Mouse (Mus musculus) telencephalon, adult 2 months (tissue): ENCODE results near the gene Gm8369.
A peak's percentile ranks its signal among the peaks of the same experiment; 100 is the strongest.
"Not testable (repeated sequence)": the region's sequence is repeated elsewhere in the genome, so short reads cannot be mapped to it uniquely, and the experiment has no call there.

Experiments
- DNase-seq: peaks from one replicate; pipeline ENCODE4 v3.0.0-alpha.2; 2011; ENCODE audit warnings: low read depth, low spot score

Gm8369 gene

DNA sequence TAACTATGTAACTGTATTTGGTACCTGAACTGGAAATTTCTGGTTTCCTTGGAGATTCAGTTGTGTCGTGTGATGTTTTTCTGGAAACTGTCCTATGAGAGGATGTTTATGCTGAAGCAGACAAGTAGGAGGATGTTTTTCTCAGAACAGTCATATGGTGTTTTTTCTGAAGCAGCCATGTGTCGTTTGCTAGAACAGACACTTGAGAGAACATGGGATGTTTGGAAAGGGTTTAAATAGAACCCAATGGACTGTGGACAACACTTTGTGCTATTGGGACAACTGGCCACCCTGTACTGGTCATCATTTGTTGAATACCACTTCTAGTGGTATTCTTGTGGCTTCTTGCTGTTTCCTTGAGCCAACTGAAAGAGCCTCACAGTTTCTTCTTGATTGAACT lies at the start of gene Gm8369:
TSS of gene Gm8369 (plus strand) at position 193 of the 400 bp plus-strand sequence.
- peak; percentile 70 for DNase-seq

DNA sequence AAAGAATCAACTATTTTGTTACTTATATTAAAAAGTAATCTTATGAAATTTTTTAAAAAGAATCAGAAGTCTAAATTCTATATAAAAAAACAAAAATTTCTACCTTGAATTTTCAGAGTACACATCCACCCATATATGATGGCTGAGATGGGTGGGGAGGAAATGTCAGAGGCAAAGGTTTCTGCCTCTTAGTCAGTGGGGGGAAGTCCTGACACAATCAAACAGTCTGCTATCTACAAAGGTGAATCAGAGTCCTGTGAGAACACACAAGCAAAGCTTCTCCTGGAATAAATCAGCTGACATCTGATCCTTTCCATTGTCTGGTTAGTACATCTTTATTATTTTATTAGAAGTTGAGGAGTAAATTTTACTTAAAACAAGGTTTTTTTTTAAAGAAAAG lies 42.4 kb upstream of the Gm8369 start, which contains the start of gene Ms4a4b:
TSS of gene Ms4a4b (plus strand) at position 216 of the 400 bp plus-strand sequence.
- DNase-seq = no peak

DNA sequence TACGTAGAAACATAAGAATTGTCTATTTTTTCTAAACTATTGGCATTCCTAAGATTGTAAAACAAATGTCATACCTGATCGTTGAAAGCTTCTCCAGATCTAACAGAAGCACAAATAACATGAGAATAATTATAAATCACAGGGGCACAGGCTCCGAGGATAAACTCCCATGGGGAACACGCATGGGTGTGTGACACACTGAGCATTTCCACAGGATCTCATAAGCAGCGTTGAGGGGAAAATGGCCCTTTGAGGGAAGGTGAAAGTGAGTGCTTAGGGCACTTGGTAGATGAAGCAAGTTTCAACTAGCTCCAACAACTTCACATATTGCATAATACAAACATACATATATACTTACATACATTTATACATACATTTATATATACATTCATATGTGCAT lies 41.8 kb upstream of the Gm8369 start:
- DNase-seq = no peak

DNA sequence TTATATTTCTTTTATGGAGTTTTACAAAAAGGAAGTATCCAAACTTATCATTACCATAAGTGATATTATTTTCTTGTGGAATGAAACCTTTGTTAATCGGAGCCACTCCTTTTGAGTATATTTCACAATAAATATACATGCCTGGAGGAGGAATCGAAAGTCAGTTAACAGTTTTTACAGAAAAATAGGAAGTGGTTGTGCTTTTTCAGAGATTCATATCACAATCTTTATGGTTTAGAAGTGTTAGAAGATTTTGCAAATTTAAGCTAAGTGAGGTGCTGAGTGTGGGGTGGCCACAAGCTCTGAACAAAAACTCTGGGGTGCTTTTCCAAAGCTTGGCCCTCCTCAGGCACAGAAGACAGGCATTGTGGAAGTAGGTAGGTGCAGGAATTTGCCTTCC lies 38.5 kb upstream of the Gm8369 start:
- no peak for DNase-seq

DNA sequence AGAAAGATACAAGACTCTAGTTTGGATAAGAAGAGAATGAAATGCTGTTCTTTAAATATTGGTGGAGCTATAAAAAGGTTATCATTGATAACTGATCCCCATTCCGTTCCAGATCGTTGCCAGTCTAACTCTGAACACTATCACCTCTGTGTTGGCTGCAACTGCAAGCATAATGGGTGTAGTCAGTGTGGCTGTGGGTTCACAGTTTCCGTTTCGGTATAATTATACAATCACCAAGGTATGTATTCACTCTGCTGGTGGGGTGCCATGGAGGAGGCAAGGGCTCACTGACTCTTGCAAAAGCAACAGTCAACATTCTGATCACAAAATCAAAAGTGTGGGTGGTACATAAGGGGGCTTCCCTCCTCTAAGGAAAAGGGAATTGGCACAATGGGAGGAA lies 26.7 kb upstream of the Gm8369 start:
- not testable (repeated sequence) for DNase-seq

DNA sequence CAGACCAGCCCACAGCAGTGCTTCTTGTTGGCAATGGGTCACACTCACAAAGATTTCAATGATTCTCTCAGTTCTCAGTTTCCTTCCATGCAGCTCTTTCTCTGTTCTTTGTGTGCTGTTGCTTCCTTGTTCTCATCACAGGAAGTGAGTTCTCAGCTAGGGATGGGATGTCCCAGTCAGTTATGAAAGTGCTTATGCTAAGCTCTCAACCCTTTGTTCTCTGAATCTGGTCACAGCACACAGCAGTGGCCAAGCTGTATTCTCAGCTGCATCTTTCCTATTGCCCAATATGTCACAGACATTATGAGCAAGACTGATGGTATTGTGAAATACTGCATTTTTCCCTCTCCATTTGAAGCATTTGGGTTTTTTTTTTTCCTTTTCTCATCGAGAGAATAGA lies 20.9 kb upstream of the Gm8369 start:
- not testable (repeated sequence) for DNase-seq

DNA sequence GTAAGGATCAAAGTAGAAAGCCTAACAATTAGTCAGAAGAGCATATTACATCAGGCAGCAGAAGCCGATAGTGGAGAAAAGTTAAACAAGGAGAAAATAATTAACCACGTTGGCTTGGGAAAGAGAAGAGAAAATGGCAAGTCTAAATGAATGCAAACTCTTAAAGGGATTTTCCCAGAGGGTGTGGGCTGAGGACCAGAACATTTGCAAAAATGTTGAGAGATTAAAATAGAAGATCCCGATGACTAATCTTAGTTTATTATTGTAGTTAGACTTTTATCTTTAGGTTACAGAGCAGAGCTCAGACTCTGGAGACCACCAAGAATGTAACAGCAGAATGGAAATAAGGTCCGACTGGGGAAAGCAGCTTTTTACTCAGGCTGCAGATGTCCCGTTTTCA lies 19.3 kb upstream of the Gm8369 start:
- DNase-seq = no peak

DNA sequence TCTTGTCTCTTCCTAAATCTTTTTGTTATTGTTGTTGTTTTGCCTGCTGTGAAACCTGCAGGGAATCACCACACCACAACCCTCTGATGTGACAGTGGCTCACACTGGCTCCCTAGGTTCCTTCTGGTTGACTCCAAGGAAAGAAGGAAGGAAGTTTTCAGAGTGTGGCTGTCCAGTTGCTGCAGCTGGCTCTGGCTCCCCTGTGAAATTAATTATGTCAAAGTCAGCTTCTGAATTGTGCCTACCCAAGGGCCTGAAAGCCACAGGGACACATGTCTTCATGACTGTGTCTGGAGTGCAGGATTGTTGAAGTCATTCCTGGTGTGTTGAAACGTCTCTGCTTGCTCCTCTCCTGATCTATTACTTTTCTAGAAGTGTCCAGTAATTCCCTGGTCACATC lies 17.4 kb upstream of the Gm8369 start:
- not testable (repeated sequence) for DNase-seq

DNA sequence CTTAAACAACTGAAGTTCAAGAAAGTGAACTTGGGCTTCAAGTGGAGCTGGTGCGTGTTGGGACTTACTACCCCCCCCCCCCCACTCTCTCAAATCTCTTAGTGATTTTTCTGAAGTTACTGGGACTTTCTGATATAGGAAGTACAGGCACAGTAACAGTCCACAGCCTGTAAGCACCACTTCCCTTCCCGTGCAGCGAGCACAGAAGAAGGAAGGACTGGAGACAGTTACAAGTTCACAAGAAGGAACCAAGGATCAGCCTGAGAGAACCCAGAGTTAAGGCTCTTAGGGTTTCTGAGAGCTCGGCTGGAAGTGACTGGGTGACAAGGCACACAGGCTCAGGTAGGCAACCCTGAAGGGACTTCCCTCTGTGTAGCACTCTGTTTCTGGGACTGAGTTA lies 16.5 kb upstream of the Gm8369 start, which contains the start of gene Ms4a6c:
TSS of gene Ms4a6c (plus strand) at position 152 of the 400 bp plus-strand sequence.
- DNase-seq = not testable (repeated sequence)

DNA sequence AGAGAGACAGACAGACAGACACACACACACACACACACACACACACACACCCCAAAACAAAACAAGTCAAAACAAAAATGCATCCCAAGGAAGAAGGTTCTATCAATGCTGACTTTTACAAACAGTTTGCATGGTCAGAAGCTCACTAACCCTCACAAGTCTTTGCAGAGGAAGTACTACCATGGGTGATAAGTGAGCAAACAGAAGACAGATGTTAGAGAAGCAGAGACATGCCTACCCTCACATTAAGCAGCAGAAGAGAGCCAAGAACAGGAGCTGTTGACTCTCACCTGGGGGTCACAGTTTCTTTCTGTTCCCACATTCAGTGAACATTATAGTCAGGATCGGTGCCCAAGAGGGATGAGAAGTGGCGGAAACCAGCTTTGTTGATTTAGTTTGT lies 6.0 kb upstream of the Gm8369 start:
- DNase-seq = no peak

DNA sequence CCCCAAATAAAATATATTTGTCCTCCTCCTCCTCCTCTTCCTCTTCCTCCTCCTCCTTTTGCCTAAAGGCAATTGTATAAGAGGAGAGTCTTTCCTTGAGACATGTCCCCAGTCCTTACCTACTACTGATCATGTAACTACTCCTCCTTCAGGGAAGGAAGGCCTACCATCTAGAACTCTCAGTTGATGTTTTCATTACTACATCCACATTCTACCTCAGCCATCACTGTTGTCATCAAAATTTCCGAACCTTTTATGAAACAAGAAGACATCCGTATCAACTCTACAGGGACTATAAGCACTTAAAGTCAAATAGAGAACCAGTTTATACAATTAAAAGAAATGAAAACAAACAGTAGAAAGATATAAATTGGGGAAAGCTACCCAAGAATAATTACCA lies 3.1 kb upstream of the Gm8369 start:
- no peak for DNase-seq

DNA sequence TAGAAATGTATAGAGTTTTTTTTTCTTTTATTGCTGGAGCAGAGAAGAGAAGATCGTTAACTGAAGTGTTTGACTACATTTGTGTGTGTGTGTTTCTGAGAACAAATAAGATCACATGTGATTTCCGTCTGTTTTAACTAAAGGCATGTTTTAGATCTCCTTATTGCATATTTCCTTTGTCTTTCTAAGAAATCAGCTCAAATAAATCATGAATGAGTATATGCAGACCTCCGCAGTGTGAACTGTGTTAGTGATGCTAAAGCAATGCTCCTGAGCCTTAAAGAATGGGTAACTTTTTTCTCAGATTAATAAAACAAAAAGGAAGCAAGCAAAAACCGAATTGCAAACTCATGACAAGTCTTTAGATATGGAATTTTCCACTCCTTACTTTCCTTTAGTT lies 1.8 kb upstream of the Gm8369 start:
- no peak for DNase-seq

DNA sequence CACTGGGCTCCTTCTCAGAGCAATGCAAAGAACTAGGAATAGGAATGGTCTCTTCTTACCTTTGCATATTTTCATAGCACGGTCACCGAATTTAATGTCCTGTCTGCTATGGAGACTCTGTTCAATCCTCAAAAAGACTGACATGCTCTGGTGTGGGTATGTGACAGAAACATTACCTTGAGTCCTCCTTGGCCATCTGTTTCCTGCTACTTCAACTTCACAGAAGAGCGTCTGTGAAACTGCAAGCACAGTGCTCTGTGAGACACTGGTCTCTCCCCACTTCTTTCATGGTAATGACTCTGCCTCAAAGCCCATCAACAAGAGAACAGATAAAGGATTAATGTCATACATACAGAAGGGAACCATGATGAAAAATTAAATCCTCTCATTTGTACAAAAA lies 1.4 kb upstream of the Gm8369 start:
- no peak for DNase-seq

DNA sequence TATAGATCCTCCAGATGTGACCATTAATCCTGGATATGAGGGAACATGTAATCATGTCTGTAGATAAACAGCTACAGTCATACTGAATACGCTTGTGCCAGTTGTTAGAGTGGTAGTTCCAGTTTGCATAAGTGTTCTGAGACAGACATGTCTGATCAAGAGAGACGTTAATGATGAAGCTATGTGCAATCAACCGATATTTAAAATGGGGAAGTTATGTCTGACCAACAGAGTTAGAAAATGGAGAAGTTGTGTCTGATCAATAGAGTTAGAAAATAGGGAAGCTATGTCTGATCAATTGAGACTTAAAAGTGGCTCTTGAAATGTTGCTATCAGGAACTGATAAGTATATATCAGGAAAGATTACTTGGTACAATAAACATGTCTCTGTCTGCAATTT lies 472 bp upstream of the Gm8369 start:
- DNase-seq = no peak

DNA sequence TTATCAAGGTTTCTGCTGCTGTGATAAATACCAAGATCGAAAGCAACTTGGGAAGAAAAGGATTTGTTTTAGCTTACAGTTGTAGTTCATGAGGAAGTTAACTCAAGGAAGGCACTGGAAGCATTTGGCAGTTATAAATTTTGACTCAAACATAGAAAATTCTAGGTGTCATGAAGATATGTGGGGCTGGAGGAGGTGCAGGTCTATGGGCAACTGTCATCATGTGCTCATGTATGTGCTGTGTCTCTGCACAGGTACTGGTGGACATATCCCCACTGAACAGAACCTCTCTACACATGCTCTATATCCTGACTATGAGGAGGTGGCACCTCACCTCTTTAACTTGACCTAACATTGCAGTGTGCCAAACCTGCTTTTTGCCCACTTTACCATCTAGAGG lies 861 bp downstream of the Gm8369 start:
- no peak for DNase-seq

DNA sequence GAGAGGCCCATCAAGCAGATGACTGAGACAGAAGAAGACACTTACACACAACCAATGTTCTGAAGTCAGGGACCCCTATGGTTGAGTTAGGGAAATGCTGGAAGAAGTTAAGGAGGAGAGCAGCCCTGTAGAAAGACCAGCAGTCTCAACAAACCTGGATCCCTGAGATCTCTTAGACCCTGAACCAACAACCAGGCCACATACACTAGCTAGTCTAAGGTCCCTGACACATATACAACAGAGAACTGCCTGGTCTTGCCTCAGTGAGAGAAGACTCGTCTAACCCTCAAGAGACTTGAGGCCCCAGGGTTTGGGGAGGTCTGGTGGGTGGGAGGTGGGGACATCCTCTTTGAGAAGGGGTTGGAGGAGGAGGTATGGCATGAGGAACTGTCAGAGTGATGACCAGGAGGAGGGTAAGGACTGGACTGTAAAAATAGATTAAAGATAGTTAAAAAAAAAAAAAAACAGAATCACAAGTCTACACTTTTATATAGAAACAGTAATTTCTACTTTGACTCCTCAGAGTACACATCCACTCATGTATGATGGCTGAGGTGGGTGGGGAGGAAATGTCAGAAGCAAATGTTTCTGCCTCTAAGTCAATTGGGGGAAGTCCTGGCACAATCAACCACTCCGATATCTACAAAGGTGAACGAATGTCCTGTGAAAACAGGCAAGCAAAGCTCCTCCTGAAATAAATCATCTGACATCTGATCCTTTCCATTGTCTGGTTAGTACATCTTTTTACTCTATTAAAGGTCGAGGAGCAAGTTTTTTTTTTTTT lies 5.9 kb downstream of the Gm8369 start:
- no peak for DNase-seq

DNA sequence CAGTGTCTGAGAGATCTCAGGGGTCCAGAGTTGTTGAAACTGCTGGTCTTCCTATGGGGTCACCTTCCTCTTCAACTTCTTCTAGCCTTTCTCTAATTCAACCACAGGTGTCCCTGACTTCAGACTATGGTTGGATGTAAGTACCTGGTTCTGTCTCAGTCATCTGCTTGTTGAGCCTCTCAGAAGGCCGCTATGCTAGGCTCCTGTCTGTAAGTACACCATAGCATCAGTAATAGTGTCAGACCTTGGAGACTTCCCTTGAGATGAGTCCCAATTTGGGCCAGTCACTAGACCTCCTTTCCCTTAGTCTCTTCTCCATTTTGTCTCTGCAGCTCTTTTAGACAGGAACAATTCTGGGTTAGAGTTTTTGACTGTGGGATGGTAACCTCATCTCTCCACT lies 6.9 kb downstream of the Gm8369 start:
- no peak for DNase-seq

DNA sequence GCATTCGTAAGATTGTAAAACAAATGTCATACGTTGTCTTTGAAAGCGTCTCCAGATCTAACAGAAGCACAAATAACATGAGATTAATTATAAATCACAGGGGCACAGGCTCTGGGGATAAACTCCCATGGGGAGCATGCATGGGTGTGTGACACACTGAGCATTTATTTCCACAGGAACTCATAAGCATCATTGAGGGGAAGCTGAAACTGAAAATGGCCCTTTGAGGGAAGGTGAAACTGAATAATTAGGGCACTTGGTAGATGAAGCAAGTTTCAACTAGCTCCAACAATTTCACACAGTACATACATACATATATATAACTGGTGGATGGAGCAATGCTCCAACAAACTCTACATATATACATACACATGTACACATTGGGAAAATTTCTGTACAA lies 8.8 kb downstream of the Gm8369 start:
- DNase-seq = no peak

DNA sequence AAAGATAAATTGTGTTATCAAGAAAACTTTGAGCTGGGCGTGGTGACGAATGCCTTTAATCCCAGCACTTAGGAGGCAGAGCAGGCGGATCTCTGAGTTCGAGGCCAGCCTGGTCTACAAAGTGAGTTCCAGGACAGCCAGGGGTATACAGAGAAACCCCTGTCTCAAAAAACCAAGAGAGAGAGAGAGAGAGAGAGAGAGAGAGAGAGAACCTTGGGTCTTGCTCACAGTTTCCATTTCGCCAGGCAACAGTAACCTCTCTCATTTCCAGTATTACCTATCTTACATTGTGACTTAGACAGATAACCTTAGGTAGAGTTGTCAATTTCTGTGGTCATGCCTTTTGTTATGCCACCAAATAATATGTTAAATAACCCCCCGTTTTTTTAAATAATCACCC lies 10.6 kb downstream of the Gm8369 start:
- DNase-seq = no peak

DNA sequence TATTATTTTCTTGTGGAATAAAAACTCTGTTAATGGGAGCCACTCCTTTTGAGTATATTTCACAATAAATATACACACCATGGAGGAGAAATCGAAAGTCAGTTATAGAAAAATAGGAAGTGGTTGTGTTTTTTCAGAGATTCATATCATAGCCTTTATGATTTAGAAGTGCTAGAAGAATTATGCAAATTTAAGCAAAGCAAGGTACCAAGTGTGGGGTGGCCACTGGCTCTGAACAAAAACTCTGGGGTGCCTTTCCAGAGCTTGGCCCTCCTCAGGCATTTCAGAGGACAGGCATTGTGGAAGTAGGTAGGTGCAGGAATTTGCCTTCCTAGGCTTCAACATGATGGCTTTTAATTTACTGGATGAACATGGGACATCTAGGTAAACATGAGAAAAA lies 11.6 kb downstream of the Gm8369 start:
- not testable (repeated sequence) for DNase-seq

DNA sequence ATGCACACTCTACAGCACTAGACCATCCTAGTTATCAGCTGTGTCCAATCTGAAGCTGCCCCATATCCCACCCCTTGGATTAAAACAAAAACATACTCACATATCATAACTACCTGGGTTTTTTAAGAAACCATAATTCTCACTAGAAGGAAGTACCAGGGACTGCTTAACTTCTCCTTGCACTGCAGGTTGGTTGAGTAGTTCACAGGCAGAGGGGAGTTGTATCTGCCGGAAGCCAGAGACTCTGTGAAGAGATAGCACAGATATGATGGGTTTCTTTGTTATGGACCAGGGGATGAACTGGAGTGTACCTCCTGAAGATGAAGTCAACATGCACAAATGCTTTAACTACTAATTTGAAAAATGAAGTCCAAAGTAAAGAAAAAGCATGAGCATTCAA lies 15.1 kb downstream of the Gm8369 start:
- DNase-seq = no peak

DNA sequence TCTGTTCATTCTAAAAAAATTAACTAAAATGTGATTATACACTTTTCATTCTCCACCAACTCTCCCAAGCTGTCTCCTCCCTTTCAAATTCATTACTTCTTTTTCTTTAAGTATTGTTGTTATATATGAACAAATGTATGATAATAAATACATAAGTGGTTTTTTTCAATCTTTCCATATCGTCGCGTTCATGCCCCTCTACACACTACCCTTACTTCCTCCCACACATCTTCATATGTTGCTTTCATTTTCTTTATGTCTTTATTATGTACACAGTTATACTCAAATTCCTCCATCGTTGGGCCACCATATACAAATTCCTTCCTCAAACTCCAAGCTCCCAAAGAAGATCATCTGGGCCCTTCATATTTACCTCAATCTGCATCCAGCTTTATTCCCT lies 15.6 kb downstream of the Gm8369 start:
- DNase-seq = no peak

DNA sequence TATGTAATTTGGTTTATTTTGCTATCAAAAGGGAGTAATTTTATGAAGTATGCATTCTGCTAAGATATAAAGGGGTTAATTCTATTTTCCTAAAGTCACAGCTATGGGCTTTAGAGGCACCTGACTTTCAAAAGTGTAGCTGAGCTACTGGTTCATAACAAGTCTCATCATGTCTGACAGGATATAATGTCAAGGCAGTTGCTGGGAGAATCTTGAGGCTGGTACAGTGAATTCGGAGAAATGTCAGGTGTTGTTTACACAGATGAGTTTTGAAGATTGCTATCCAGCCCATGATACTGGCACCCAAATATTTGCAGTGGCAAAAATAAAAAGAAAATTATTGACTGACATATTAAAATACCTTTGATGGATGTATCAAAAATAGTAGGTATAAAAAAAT lies 19.1 kb downstream of the Gm8369 start:
- no peak for DNase-seq

DNA sequence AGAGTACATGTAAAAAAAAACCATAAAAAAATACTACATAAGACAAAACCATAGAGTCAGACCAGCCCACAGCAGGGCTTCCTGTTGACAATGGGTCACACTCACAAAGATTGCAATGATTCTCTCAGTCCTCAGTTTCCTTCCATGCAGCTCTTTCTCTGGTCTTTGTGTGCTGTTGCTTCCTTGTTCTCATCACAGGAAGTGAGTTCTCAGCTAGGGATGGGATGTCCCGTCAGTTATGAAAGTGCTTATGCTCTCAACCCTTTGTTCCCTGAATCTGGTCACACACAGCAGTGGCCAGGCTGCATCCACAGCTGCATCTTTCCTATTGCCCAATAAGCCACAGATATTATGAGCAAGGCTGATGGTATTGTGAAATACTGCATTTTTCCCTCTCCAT lies 27.7 kb downstream of the Gm8369 start:
- DNase-seq = no peak
